Mouse (Mus musculus) heart, embryonic 13.5 days (tissue): Measurements from ENCODE around the gene Epyc. TPM values are rescaled to one million over a fixed set of nuclear protein-coding genes. Genes with fewer than 3 reads are reported as not detected.
"Not testable (repeated sequence)": the region's sequence is repeated elsewhere in the genome, so short reads cannot be mapped to it uniquely, and the experiment has no call there.

Experiments
- ATAC-seq: fragments of 200-750 bp; cut with Nextera tagmentation; 2 replicates; pipeline ENCODE4 v1.8.0; 2017; ENCODE audit warnings: moderate TSS enrichment; ENCODE audit not compliant: insufficient number of reproducible peaks, low FRiP score, low TSS enrichment; ENCODE audit errors: extremely low read depth
- H3K27ac ChIP-seq: fragments of 300-500 bp; sonication (generic); replicated peaks from 2 replicates; pipeline ENCODE4 v1.5.1; 2015; ENCODE audit warnings: moderate library complexity, mild to moderate bottlenecking, inconsistent platforms
- H3K27me3 ChIP-seq: fragments of 300-500 bp; sonication (generic); replicated peaks from 2 replicates; pipeline ENCODE4 v1.6.1; 2015; ENCODE audit warnings: mild to moderate bottlenecking, inconsistent platforms
- H3K36me3 ChIP-seq: fragments of 300-500 bp; sonication (generic); 2 replicates; pipeline ENCODE4 v1.6.1; 2015; ENCODE audit warnings: mild to moderate bottlenecking, inconsistent platforms
- H3K4me1 ChIP-seq: fragments of 300-500 bp; sonication (generic); 2 replicates; pipeline ENCODE4 v1.6.1; 2015; ENCODE audit warnings: inconsistent platforms
- H3K4me2 ChIP-seq: fragments of 300-500 bp; sonication (generic); 2 replicates; pipeline ENCODE4 v1.6.1; 2015; ENCODE audit warnings: inconsistent platforms, mild to moderate bottlenecking, moderate library complexity
- H3K4me3 ChIP-seq: fragments of 300-500 bp; sonication (generic); 2 replicates; pipeline ENCODE4 v1.5.1; 2015; ENCODE audit warnings: moderate library complexity, mild to moderate bottlenecking, inconsistent platforms
- H3K9ac ChIP-seq: fragments of 300-500 bp; sonication (generic); 2 replicates; pipeline ENCODE4 v1.6.1; 2015; ENCODE audit warnings: inconsistent platforms, mild to moderate bottlenecking, moderate library complexity
- H3K9me3 ChIP-seq: fragments of 300-500 bp; sonication (generic); 2 replicates; pipeline ENCODE4 v1.6.1; 2016; ENCODE audit warnings: inconsistent platforms
- WGBS: fragments of 180-500 bp; shearing (Covaris S2); methylation state at CpG from one replicate; pipeline ENCODE4 v1.1.7; 2015; ENCODE audit warnings: mixed read lengths; 5-methylcytosine and 5-hydroxymethylcytosine counted together
- polyA plus RNA-seq: library from polyadenylated mRNA; unstranded; fragments of >200 nt; fragmentation: Nextera tagmentation; extraction: Ambion mirVana; gene quantifications from 2 replicates; pipeline ENCODE4 v1.2.1, GENCODE M21; 2015

The Epyc gene
- polyA plus RNA-seq, 1 experiment from 2014 or later, result 0.76 TPM

GRCm38 (mm10) chr10:97714584-97714983 lies 70.7 kb downstream of the Epyc start:
- H3K4me2 ChIP-seq, result peak overlapping the region; percentile 49
- no peak overlapping the region for H3K27ac ChIP-seq
- peaks cover 20% of the 10 kb centered on the region for H3K4me1 ChIP-seq
- no peak overlapping the region for H3K4me3 ChIP-seq
- H3K36me3 ChIP-seq, result no peaks in the 10 kb centered on the region
- H3K9me3 ChIP-seq, result no peaks in the 10 kb centered on the region
- no peak for ATAC-seq
- no peaks in the 10 kb centered on the region for H3K27me3 ChIP-seq
- no peak overlapping the region for H3K9ac ChIP-seq
- 44% methylated on average over 4 of the region's 4 CpGs for WGBS

DNA sequence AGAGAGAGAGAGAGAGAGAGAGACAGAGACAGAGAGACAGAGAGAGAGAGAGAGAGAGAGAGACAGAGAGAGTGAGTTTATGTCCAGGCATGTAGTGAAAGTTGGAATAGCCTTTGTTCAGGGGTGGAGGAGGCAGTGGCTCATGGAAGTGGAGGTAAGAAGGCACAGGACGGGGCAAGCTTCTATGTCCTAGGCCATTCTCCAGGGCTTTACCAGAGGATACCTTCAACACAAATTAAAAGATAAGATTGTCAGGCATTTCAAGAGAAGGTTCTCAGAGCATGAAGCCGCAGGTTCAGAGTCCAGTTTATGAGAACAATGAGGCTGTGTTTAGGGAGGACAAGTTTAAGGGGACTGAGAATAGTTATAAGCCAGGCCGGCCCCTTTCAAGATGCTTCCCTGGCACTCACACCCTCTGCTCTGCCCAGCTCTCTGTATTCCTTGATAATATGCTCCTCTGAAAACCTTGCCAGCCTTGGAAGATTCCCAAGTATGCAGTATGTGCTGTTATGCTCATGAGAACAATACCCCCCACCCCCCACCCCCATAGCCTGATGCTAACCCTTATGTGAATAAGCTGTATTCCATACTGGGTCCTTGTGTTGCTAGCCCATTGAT lies 71.5 kb downstream of the Epyc start:
- Histone ChIP-seq H3K9me3 (no peaks in the 10 kb centered on the region), H3K9ac (no peak overlapping the region), H3K27me3 (no peaks in the 10 kb centered on the region), H3K4me2 (no peak overlapping the region), H3K36me3 (no peaks in the 10 kb centered on the region), H3K4me1 (peaks cover 20% of the 10 kb centered on the region), H3K4me3 (no peak overlapping the region), H3K27ac (no peak overlapping the region)
- 62% methylated on average over 3 of the region's 3 CpGs for WGBS
- no peak for ATAC-seq

DNA sequence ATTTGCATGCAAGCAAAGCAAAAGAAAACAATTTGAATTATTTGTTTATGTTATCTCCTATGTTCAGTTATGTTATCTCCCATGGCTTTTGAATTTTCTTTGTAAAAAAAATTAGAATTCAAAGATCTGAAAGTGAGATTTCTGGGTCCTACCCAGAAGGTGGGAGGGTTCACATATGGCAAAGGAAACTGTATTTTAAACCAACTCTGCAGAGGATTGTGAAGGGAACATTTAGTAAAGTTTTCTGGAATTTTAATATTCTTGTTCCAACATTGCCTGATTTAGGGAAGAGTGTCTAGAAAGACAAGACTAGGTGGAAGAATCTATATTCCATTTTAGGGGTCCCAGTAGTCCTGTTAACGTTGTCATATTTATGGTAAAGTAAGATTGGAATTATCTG lies 73.4 kb downstream of the Epyc start:
- H3K9ac ChIP-seq, result no peak overlapping the region
- H3K4me3 ChIP-seq, result no peak overlapping the region
- H3K4me1 ChIP-seq, result peaks cover 20% of the 10 kb centered on the region
- no peak overlapping the region for H3K4me2 ChIP-seq
- no peak for ATAC-seq
- no peak overlapping the region for H3K27ac ChIP-seq
- 64% methylated on average over 1 of the region's 1 CpGs for WGBS
- no peaks in the 10 kb centered on the region for H3K27me3 ChIP-seq
- H3K36me3 ChIP-seq, result no peaks in the 10 kb centered on the region
- no peaks in the 10 kb centered on the region for H3K9me3 ChIP-seq

GRCm38 (mm10) chr10:97718021-97718420 lies 74.2 kb downstream of the Epyc start:
- H3K27ac ChIP-seq, result no peak overlapping the region
- no peak for ATAC-seq
- no peak overlapping the region for H3K4me2 ChIP-seq
- 64% methylated on average over 2 of the region's 2 CpGs for WGBS
- peaks cover 20% of the 10 kb centered on the region for H3K4me1 ChIP-seq
- H3K4me3 ChIP-seq, result no peak overlapping the region
- no peaks in the 10 kb centered on the region for H3K9me3 ChIP-seq
- no peaks in the 10 kb centered on the region for H3K36me3 ChIP-seq
- no peak overlapping the region for H3K9ac ChIP-seq
- no peaks in the 10 kb centered on the region for H3K27me3 ChIP-seq

GRCm38 (mm10) chr10:97720625-97721024 lies 76.8 kb downstream of the Epyc start:
- H3K4me3 ChIP-seq, result no peak overlapping the region
- H3K9ac ChIP-seq, result no peak overlapping the region
- no peaks in the 10 kb centered on the region for H3K9me3 ChIP-seq
- WGBS, result 81% methylated on average over 1 of the region's 1 CpGs
- H3K4me2 ChIP-seq, result no peak overlapping the region
- H3K27me3 ChIP-seq, result no peaks in the 10 kb centered on the region
- H3K4me1 ChIP-seq, result peaks cover 2% of the 10 kb centered on the region; the same call in 1 of the 2 replicates
- no peaks in the 10 kb centered on the region for H3K36me3 ChIP-seq
- no peak for ATAC-seq
- no peak overlapping the region for H3K27ac ChIP-seq

DNA sequence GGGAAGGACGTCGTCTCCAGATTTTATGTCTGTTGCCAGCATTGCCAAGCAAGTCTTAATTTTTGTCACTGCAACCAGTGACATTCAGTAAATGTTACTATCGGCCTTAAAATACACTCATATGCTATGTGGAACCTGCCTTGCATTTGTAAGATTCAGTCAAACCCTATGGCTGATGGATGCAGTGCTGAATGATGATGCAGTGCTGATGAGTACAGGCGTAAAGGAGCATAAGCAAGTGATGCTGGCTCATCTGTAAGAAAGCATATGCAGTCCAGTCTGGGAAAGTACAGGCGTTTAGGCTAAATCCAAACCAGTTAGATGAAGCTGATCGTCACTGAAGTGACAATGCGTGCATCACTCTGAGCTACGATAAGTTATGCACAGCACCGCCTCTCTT lies 78.8 kb downstream of the Epyc start:
- no peak overlapping the region for H3K4me2 ChIP-seq
- no peak overlapping the region for H3K4me3 ChIP-seq
- whole genome bisulfite sequencing, result 89% methylated on average over 9 of the region's 9 CpGs
- ATAC-seq, result no peak
- H3K27ac ChIP-seq, result no peak overlapping the region
- H3K9ac ChIP-seq, result no peak overlapping the region
- H3K27me3 ChIP-seq, result no peaks in the 10 kb centered on the region
- no peaks in the 10 kb centered on the region for H3K36me3 ChIP-seq
- H3K9me3 ChIP-seq, result no peaks in the 10 kb centered on the region
- H3K4me1 ChIP-seq, result no peaks in the 10 kb centered on the region

GRCm38 (mm10) chr10:97725929-97726328 lies 82.1 kb downstream of the Epyc start:
- Histone ChIP-seq H3K4me2 (no peak overlapping the region), H3K36me3 (no peaks in the 10 kb centered on the region), H3K9me3 (no peaks in the 10 kb centered on the region), H3K9ac (no peak overlapping the region), H3K4me1 (no peaks in the 10 kb centered on the region), H3K27me3 (no peaks in the 10 kb centered on the region), H3K4me3 (no peak overlapping the region), H3K27ac (no peak overlapping the region)
- no peak for ATAC-seq
- 36% methylated on average over 1 of the region's 1 CpGs for WGBS

DNA sequence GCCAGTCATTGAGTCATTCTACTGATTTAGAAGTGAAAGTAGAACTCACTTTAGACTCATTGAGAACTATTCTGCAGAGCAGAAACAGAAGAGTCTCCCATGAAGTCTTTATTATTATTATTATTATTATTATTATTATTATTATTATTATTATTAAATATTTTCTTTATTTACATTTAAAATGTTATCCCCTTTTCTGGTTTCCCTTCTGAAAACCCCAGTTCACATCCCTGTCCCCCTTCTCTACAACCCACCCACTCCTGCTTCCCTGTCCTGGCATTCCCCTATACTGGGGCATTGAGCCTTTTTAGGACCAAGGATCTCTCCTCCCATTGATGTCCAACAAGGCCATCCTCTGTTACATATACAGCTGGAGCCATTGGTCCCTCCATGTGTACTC lies 82.8 kb downstream of the Epyc start, which contains the start of gene C030005K15Rik:
TSS of gene C030005K15Rik (minus strand) at position 101 of the 400 bp plus-strand sequence.
- not testable (repeated sequence) for H3K4me2 ChIP-seq, H3K27ac ChIP-seq, H3K4me3 ChIP-seq, H3K27me3 ChIP-seq, H3K9me3 ChIP-seq, H3K9ac ChIP-seq, ATAC-seq, H3K36me3 ChIP-seq, H3K4me1 ChIP-seq

Other genes with a start within 250 kb of the Epyc start
- 171 and 206 TPM in 2 replicates for gene Dcn, start 164.5 kb upstream of the Epyc start, polyA plus RNA-seq
- 89.6 and 94.8 TPM in 2 replicates for gene Lum, start 78.9 kb upstream of the Epyc start, polyA plus RNA-seq
- gene Kera, start 37.2 kb upstream of the Epyc start, polyA plus RNA-seq, result 0.07 and 0.13 TPM in 2 replicates
- gene Ccer1, start 49.0 kb downstream of the Epyc start, polyA plus RNA-seq, result not detected in 2 replicates
- not detected in 2 replicates for gene C030005K15Rik, start 82.7 kb downstream of the Epyc start, polyA plus RNA-seq